Mouse (Mus musculus) stomach, embryonic 14.5 days (tissue): ENCODE results near the gene Mafg. TPM values are rescaled to one million over a fixed set of nuclear protein-coding genes. Genes with fewer than 3 reads are reported as not detected.
"Not testable (repeated sequence)": the region's sequence is repeated elsewhere in the genome, so short reads cannot be mapped to it uniquely, and the experiment has no call there.

ENCODE experiments used
- ATAC-seq: fragments of 200-750 bp; cut with Nextera tagmentation; 2 replicates; pipeline ENCODE4 v1.8.0; 2017; ENCODE audit warnings: low read depth, moderate TSS enrichment; ENCODE audit not compliant: insufficient number of reproducible peaks, insufficient read depth, low FRiP score
- H3K27ac ChIP-seq: fragments of 300-500 bp; sonication (generic); 2 replicates; pipeline ENCODE4 v1.5.1; 2014; ENCODE audit warnings: mild to moderate bottlenecking, low read length, moderate library complexity, mixed read lengths
- H3K27me3 ChIP-seq: fragments of 300-500 bp; sonication (generic); 2 replicates; pipeline ENCODE4 v1.6.1; 2014; ENCODE audit warnings: low read length, control low read depth, mixed read lengths; ENCODE audit not compliant: control insufficient read depth, insufficient read depth
- H3K36me3 ChIP-seq: fragments of 300-500 bp; sonication (generic); 2 replicates; pipeline ENCODE4 v1.6.1; 2014; ENCODE audit warnings: mild to moderate bottlenecking, control low read depth, low read length, moderate library complexity, mixed read lengths; ENCODE audit not compliant: control insufficient read depth, insufficient read depth
- H3K4me1 ChIP-seq: fragments of 300-500 bp; sonication (generic); 2 replicates; pipeline ENCODE4 v1.6.1; 2014; ENCODE audit warnings: low read length, control low read depth, mixed read lengths; ENCODE audit not compliant: control insufficient read depth, insufficient read depth
- H3K4me2 ChIP-seq: fragments of 300-500 bp; sonication (generic); replicated peaks from 2 replicates; pipeline ENCODE4 v1.6.1; 2014; ENCODE audit warnings: low read depth, low read length, control low read depth
- H3K4me3 ChIP-seq: fragments of 300-500 bp; sonication (generic); 2 replicates; pipeline ENCODE4 v1.5.1; 2014; ENCODE audit warnings: low read depth, low read length, control low read depth
- H3K9ac ChIP-seq: fragments of 300-500 bp; sonication (generic); replicated peaks from 2 replicates; pipeline ENCODE4 v1.6.1; 2014; ENCODE audit warnings: low read depth, mild to moderate bottlenecking, control low read depth, low read length, moderate library complexity, mixed read lengths
- H3K9me3 ChIP-seq: fragments of 300-500 bp; sonication (generic); 2 replicates; pipeline ENCODE4 v1.6.1; 2016; ENCODE audit warnings: low read depth, low read length, control low read depth; ENCODE audit not compliant: control insufficient read depth
- WGBS: fragments of 180-500 bp; shearing (Covaris S2); extraction: QIAGEN DNeasy Blood & Tissue Kit; methylation state at CpG from one replicate; pipeline ENCODE4 v1.1.7; 2014; 5-methylcytosine and 5-hydroxymethylcytosine counted together
- polyA plus RNA-seq: library from polyadenylated mRNA; unstranded; fragments of >200 nt; fragmentation: Nextera tagmentation; extraction: Ambion mirVana; gene quantifications from 2 replicates; pipeline ENCODE4 v1.2.1, GENCODE M21; 2014

Mafg gene
- polyA plus RNA-seq, 1 experiment from 2014 or later: 21.2 TPM

- Histone ChIP-seq H3K27me3 (no peaks in the 10 kb centered on the region), H3K9ac (peak overlapping the region; percentile 100), H3K4me1 (peaks cover 18% of the 10 kb centered on the region; the same call in 1 of the 2 replicates), H3K9me3 (no peaks in the 10 kb centered on the region), H3K27ac (peak overlapping the region; percentile 85), H3K4me3 (peak overlapping the region; percentile 99), H3K4me2 (peak overlapping the region; percentile 77), H3K36me3 (peaks cover 46% of the 10 kb centered on the region)
- no peak for ATAC-seq
- WGBS: 46% methylated on average over 17 of the region's 17 CpGs
These were observed 34.3 kb downstream of the Mafg start for GRCm38 (mm10) chr11:120598990-120599549.

- WGBS: under 1% methylated on average over 88 of the region's 88 CpGs
- peaks cover 18% of the 10 kb centered on the region; the same call in 1 of the 2 replicates for H3K4me1 ChIP-seq
- H3K27ac ChIP-seq: peak within 1 kb of the TSS; percentile 85
- H3K4me2 ChIP-seq: peak within 1 kb of the TSS; percentile 98
- no peaks in the 10 kb centered on the region for H3K9me3 ChIP-seq
- no peaks in the 10 kb centered on the region for H3K27me3 ChIP-seq
- peak; percentile 97 for ATAC-seq
- peaks cover 48% of the 10 kb centered on the region for H3K36me3 ChIP-seq
- peak within 1 kb of the TSS; percentile 99 for H3K4me3 ChIP-seq
- peak within 1 kb of the TSS; percentile 100 for H3K9ac ChIP-seq
These were observed 35.0 kb downstream of the Mafg start, which contains the start of the genes Alyref and Anapc11 for GRCm38 (mm10) chr11:120598283-120598989. Alyref (minus strand) TSS chr11:120598365. Anapc11 (plus strand) TSS chr11:120598421.

- peak; percentile 46 for ATAC-seq
- H3K36me3 ChIP-seq: peaks cover 51% of the 10 kb centered on the region
- 3% methylated on average over 92 of the region's 99 CpGs for WGBS
These were observed 35.9 kb downstream of the Mafg start for GRCm38 (mm10) chr11:120597240-120598235.

GRCm38 (mm10) chr11:120588531-120588930 is 44.9 kb downstream of the Mafg start:
- no peaks in the 10 kb centered on the region for H3K27me3 ChIP-seq
- H3K4me1 ChIP-seq: no peaks in the 10 kb centered on the region
- 95% methylated on average over 6 of the region's 6 CpGs for WGBS
- no peak overlapping the region for H3K27ac ChIP-seq
- H3K4me3 ChIP-seq: no peak overlapping the region
- peaks cover 82% of the 10 kb centered on the region for H3K36me3 ChIP-seq
- H3K9ac ChIP-seq: no peak overlapping the region
- H3K9me3 ChIP-seq: 0 out of 2 replicates have a peak, but pooled peaks cover 3% of the 10 kb centered on the region
- H3K4me2 ChIP-seq: no peak overlapping the region
- no peak for ATAC-seq

More at GRCm38 (mm10) chr11:120597240-120598235, 35.9 kb downstream of the Mafg start:
- H3K27ac ChIP-seq: peak overlapping the region; percentile 80
- no peaks in the 10 kb centered on the region for H3K9me3 ChIP-seq
- H3K4me1 ChIP-seq: peaks cover 18% of the 10 kb centered on the region; the same call in 1 of the 2 replicates
- H3K4me2 ChIP-seq: peak overlapping the region; percentile 98
- H3K9ac ChIP-seq: peak overlapping the region; percentile 100
- H3K4me3 ChIP-seq: peak overlapping the region; percentile 99
- no peaks in the 10 kb centered on the region for H3K27me3 ChIP-seq

GRCm38 (mm10) chr11:120583937-120584336 is 49.5 kb downstream of the Mafg start:
- 88% methylated on average over 1 of the region's 1 CpGs for whole genome bisulfite sequencing
- 0 out of 2 replicates have a peak, but pooled peaks cover 3% of the 10 kb centered on the region for H3K9me3 ChIP-seq
- no peaks in the 10 kb centered on the region for H3K27me3 ChIP-seq
- H3K36me3 ChIP-seq: peaks cover 50% of the 10 kb centered on the region
- H3K27ac ChIP-seq: no peak overlapping the region
- no peak overlapping the region for H3K4me3 ChIP-seq
- no peak overlapping the region for H3K9ac ChIP-seq
- no peak overlapping the region for H3K4me2 ChIP-seq
- H3K4me1 ChIP-seq: peaks cover 16% of the 10 kb centered on the region
- no peak for ATAC-seq

- not testable (repeated sequence) for H3K27ac ChIP-seq, ATAC-seq, H3K4me2 ChIP-seq, H3K27me3 ChIP-seq, H3K9ac ChIP-seq, H3K9me3 ChIP-seq, H3K4me3 ChIP-seq
- WGBS: 89% methylated on average over 2 of the region's 2 CpGs
- Histone ChIP-seq H3K36me3 (peaks cover 54% of the 10 kb centered on the region), H3K4me1 (peaks cover 18% of the 10 kb centered on the region)
These were observed 50.5 kb downstream of the Mafg start for GRCm38 (mm10) chr11:120582982-120583293.

- H3K27ac ChIP-seq: peak overlapping the region; percentile 94
- H3K9ac ChIP-seq: peak overlapping the region; percentile 96
- 62% methylated on average over 8 of the region's 8 CpGs for WGBS
- peak overlapping the region; percentile 91 for H3K4me3 ChIP-seq
- H3K36me3 ChIP-seq: peaks cover 54% of the 10 kb centered on the region
- H3K9me3 ChIP-seq: 0 out of 2 replicates have a peak, but pooled peaks cover 3% of the 10 kb centered on the region
- H3K4me2 ChIP-seq: peak overlapping the region; percentile 95
- ATAC-seq: no peak
- H3K4me1 ChIP-seq: peaks cover 18% of the 10 kb centered on the region
- H3K27me3 ChIP-seq: no peaks in the 10 kb centered on the region
These were observed 51.0 kb downstream of the Mafg start for GRCm38 (mm10) chr11:120582268-120582981.
